Mouse (Mus musculus): Measurements from ENCODE around the gene Galnt18. TPM values are rescaled to one million over a fixed set of nuclear protein-coding genes. Genes with fewer than 3 reads are reported as not detected.

The Galnt18 gene
- polyA plus RNA-seq, 1 experiment from 2014 or later, result 8.5 TPM

DNA sequence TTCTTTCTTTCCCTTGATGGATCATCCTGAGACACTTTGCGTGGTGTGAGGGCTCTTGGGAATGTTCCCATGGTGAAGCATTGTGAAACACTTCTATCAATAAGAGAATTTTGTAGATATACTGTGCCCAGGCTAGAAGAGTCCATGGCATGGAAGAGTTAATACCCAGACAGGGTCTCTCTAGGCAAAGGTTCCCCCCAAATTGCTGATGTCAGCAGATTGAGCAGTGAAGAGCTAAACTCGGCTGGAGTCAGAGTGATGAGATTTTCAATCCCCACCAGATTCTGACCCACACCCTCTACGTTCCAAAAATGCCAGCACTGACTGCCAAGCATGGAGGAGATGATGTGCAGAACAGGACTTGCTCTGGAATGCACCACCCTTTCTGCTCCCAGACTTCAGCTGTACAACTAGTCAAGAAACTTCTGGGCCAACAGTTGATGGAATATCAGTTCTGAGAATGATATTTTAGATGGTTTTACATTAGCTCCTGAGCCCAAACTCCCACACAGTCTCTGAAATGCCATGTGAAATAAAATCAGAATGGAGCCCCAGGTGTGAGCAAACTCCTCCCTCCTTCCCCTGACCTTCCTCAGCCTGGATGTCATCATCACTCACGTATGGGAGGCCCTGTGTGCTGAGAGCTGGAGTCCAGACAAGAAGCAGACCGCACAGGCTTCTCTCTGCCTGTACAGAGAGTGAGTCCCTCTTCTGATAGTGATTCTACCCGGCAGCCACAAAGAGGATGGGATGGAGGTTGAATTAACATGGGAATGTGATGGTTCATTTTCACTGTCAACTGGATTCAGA is 329.3 kb downstream of the Galnt18 start:
- Histone ChIP-seq H3K36me3 (no peaks in the 10 kb centered on the region), H3K27ac (no peak overlapping the region), H3K4me3 (no peak overlapping the region), H3K4me1 (replicated peaks) (peaks cover 15% of the 10 kb centered on the region), H3K9me3 (no peaks in the 10 kb centered on the region), H3K27me3 (ENCODE audit: insufficient read depth, poor library complexity, severe bottlenecking) (no peaks in the 10 kb centered on the region)
- WGBS, result 78% methylated on average over 6 of the region's 6 CpGs
- no peak for DNase-seq (ENCODE audit: low spot score)

DNA sequence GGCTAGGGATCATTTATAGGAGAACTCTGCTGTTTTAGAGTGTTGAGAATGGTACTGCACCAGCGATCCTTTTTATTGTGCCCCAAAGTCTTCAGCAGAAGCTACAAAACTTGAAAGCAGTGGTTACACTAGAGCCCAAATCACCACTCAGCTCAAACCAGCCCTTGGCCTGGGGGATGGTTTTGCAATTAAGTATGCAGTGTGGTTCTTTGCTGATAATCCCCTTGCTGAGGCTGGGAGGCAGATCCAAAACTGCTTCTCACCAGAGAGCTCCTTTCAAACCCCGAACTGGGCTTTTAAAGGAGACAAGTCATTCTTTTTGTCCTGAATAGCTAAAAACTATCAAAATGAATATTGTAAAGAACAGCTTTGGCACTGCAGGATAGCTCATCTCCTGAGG is 346.6 kb downstream of the Galnt18 start:
- Histone ChIP-seq H3K9me3 (no peaks in the 10 kb centered on the region), H3K4me1 (replicated peaks) (peaks cover 13% of the 10 kb centered on the region), H3K4me3 (no peak overlapping the region), H3K36me3 (no peaks in the 10 kb centered on the region), H3K27ac (no peak overlapping the region), H3K27me3 (ENCODE audit: insufficient read depth, poor library complexity, severe bottlenecking) (no peaks in the 10 kb centered on the region)
- WGBS, result 59% methylated on average over 2 of the region's 2 CpGs
- no peak for DNase-seq (ENCODE audit: low spot score)

DNA sequence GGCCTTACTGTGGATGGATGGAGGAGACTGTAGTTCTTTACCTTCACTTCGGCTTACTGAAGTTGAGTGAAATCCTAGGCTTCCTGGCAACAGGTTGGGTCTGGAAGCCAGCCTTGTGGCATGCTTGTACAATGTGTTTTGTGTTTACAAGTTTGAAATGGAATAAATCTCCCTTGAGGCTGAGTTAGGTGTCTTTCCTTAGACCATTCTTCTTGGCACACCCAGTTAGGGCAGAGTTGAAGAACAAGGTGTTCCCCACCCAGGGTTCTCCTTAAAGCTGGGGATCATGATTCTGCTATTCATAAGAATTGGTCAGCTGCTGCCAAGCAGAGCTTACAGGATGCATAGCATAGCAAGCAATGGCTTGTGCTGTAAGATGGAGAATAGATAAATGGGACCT is 352.4 kb downstream of the Galnt18 start:
- H3K4me3 ChIP-seq, result no peak overlapping the region
- no peaks in the 10 kb centered on the region for H3K4me1 ChIP-seq (replicated peaks)
- no peak overlapping the region for H3K27ac ChIP-seq
- 93% methylated on average over 1 of the region's 1 CpGs for WGBS
- no peaks in the 10 kb centered on the region for H3K27me3 ChIP-seq (ENCODE audit: insufficient read depth, poor library complexity, severe bottlenecking)
- no peaks in the 10 kb centered on the region for H3K9me3 ChIP-seq
- DNase-seq (ENCODE audit: low spot score), result no peak
- H3K36me3 ChIP-seq, result no peaks in the 10 kb centered on the region

Other genes with a start within 250 kb of the Galnt18 start
- gene Usp47, start 243.5 kb upstream of the Galnt18 start, polyA plus RNA-seq (2016; fragmentation: Nextera tagmentation; extraction: Ambion mirVana), result 70.9 and 82.0 TPM in 2 replicates